Mouse (Mus musculus): Measurements from ENCODE around the gene Hacl1. TPM values are rescaled to one million over a fixed set of nuclear protein-coding genes. Genes with fewer than 3 reads are reported as not detected.

Hacl1 gene
- polyA plus RNA-seq (2015; fragmentation: Nextera tagmentation; extraction: Ambion mirVana): 48.8 and 87.4 TPM in 2 replicates

DNA sequence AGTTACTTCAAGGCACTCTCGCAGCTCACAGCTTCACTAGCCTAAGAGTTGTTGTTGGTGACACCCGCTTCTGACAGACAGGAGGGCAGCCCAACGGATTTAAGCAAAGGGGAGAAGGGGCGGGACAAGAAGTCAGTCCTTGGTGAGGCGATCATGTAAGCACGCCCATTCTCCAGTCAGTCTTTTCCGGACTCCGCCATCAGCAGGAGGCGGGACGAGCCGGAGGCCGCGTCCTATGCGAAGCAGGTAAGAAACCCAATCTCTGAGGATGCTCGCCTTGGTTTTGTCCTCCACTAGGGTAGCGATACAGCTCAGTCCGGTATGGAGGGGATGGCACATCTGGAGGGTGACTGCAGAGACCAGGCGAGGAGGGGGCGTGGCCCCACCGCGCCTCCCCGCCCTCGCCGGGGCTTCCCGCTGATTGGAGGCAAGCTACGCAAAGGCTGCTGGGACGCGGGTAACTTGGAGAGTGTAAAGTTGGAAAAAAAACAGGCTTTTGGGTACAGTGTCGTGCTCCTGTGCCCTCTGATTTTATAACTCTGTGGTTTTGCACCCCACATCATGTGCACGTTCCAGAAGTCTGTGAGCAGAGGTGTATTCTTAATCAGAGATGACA lies at the start of gene Hacl1, which contains the start of gene Btd:
Gene Hacl1, minus strand, starts transcription at position 397 of the 616 bp plus-strand sequence.
Gene Btd, plus strand, starts transcription at position 139 of the 616 bp plus-strand sequence.

DNA sequence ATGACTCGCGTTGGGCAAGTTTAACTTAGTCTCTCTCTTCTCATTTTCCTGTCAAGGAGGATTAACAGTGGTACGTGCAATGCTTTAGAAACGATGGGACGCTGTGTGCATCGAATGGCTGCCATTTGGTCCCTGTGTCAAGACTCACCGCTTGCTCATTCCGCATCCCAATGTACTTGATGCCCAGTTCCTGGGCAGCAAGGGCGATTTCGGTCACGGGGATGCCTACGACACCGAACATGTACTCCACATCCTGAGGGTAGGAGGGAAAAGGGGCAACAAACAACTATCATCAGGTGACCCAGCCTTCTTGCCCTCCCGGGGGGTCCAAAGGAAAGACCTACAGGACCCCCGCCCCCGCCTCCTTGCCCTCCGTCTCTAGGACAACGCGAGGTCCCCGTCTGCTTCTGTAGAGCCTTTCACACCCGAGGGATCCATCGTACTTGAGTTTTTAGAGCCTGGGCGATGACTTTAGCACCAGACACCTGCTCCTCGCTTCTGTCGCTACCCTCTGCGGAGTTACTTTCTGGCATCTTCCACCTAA lies 668 bp downstream of the Hacl1 start, which contains the start of gene Gm49387:
Gene Gm49387, minus strand, starts transcription at position 533 of the 544 bp plus-strand sequence.

DNA sequence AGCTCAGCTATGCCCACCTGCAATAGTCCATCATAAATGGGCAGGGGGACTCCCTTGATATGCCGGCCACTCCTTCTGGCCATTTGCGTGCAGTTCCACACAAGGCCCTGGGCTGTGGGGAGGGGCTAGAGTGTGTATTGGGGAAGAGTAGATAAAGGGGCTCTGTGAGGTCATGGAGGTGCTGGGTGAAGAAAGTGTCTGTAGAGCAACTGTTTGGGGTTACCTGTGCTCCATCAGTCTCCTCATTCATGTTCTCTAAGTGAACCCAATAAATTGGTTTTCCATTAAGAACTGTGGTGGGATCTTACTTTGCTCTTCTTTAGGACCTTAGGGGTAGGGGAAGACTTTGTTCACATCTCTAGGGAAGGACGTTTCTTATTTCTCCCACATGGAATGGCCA lies 49.8 kb downstream of the Hacl1 start, which contains the start of gene Colq:
Gene Colq, minus strand, starts transcription at position 101 of the 400 bp plus-strand sequence.

Other genes starting within 250 kb of the Hacl1 start
- gene Sh3bp5, start 205.2 kb downstream of the Hacl1 start, polyA plus RNA-seq (2015; fragmentation: Nextera tagmentation; extraction: Ambion mirVana): 31.4 and 55.7 TPM in 2 replicates
- gene Eaf1, start 146.9 kb downstream of the Hacl1 start, polyA plus RNA-seq (2015; fragmentation: Nextera tagmentation; extraction: Ambion mirVana): 8.7 and 12.8 TPM in 2 replicates
- 50.2 and 56.8 TPM in 2 replicates for gene Mettl6, start 146.2 kb downstream of the Hacl1 start, polyA plus RNA-seq (2015; fragmentation: Nextera tagmentation; extraction: Ambion mirVana)
- 0.19 and 0.28 TPM in 2 replicates for gene Colq, start 49.9 kb downstream of the Hacl1 start, polyA plus RNA-seq (2015; fragmentation: Nextera tagmentation; extraction: Ambion mirVana)
- 1.7 and 4.4 TPM in 2 replicates for gene Gm49387, start 408 bp downstream of the Hacl1 start, polyA plus RNA-seq (2015; fragmentation: Nextera tagmentation; extraction: Ambion mirVana)
- gene Btd, start 258 bp downstream of the Hacl1 start, polyA plus RNA-seq (2015; fragmentation: Nextera tagmentation; extraction: Ambion mirVana): 44.6 and 69.2 TPM in 2 replicates
- gene Ankrd28, start 189.4 kb upstream of the Hacl1 start, polyA plus RNA-seq (2015; fragmentation: Nextera tagmentation; extraction: Ambion mirVana): 4.5 and 4.6 TPM in 2 replicates